Mouse (Mus musculus) megakaryocyte progenitor cell, adult 5-6 weeks (primary cell): ENCODE data around the gene Dgkb. TPM values are rescaled to one million over a fixed set of nuclear protein-coding genes. Genes with fewer than 3 reads are reported as not detected.

Experiments used
- ATAC-seq: replicated peaks from 2 replicates; pipeline ENCODE4 v1.8.0; 2016; ENCODE audit warnings: mild to moderate bottlenecking, moderate TSS enrichment, inconsistent platforms; ENCODE audit not compliant: poor library complexity
- total RNA-seq, 2 experiments: library from RNA; stranded (forward) in 1 of 2; stranded (reverse) in 1 of 2; fragments of 157-497, 149-512 nt in 1 of 2; fragments of 200-1000 nt in 1 of 2; gene quantifications; 2 replicates each; pipeline versions ENCODE4 v1.2.3 to v1.2.4; 2015 to 2017

The Dgkb gene
- total RNA-seq, 2 experiments from 2014 or later, result not detected

DNA sequence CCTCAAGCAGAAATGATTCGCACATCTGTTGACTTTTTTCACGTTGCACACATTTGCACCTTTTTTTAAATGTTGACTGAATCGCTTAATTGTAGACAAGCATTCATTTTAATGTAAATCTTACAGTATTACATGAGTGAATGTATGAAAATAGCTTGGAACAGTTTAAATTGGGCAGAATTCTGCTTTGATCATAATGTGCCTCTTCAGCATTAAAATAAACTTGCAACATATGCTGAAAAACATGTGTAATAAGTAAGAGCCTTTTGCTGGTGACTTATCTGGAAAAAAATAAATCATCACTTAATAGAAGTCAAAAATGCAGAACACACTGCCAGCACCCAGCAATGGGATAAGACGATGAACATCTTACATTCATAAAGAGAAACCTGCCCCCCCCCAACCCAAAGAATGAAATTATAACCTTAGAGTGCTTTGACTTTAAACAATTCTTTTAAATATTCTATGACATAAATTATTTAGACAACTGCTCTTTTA is 768.9 kb downstream of the Dgkb start:
- ATAC-seq, result no peak

DNA sequence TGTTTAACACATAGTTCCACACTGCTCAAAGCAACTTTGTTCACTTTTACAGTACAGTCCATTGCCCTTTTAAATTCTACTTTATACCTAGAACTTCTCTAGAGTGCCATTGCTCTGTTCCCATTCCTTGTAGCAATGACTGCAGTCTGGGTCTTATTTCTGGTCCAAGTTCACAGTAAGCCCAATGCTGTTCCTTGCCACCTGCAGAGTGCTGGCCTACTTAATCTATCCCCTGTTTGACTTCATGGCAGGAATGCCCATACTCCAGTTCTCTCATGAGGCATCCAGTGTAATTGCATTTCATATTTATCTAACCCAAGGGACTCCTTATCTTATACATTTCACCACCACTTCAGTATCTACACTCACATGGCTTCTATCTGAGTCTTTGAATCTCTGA is 772.4 kb downstream of the Dgkb start:
- ATAC-seq, result no peak

DNA sequence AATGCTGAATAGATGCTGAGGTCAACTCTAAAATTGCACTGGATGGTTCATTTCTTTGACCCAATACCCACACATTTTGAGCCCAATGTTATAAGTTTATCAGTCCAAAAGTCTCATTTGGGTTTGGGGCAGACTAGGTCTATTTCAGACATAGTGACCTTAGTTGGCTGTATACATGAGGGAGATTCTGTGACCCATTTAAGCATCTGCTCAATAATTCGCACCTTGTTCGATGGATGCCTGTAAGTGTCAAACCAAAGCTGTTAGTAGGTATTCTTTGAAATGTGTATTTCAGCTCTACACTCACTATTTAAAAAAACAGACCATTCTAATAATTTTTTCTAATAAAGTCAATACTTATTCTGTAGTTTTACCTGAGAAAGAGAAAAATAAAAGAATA is 776.1 kb downstream of the Dgkb start:
- no peak for ATAC-seq

- ATAC-seq, result 0 out of 2 replicates have a peak, but pooled peaks have one; percentile 29
Observed at GRCm38 (mm10) chr12:38594055-38594454, 776.5 kb downstream of the Dgkb start.

- ATAC-seq, result no peak
Observed at GRCm38 (mm10) chr12:38596416-38597062, 779.0 kb downstream of the Dgkb start.

DNA sequence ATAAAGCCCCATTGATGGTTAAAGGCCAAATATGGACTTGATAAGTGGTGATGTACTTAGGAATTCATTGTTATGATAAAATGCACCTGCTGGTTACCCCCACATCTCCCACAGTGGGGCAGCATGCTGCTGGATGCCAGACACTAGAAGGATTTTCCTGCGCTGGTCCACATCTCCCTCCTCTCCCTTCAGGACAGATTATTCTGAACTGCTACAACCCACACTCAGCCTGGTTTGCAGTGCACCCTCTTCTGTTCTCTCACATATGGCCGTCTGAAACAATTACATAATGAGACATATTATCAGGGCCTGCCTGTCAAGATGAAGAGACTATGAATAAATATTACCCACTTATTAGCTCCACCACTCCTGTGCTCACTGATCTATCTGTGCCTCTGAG is 780.6 kb downstream of the Dgkb start:
- no peak for ATAC-seq

GRCm38 (mm10) chr12:38600165-38600845 is 782.8 kb downstream of the Dgkb start:
- ATAC-seq, result no peak

- no peak for ATAC-seq
Observed at GRCm38 (mm10) chr12:38608104-38608503, 790.6 kb downstream of the Dgkb start.

- peak; percentile 46; the same call in 1 of the 2 replicates for ATAC-seq
Observed at GRCm38 (mm10) chr12:38668265-38668664, 850.7 kb downstream of the Dgkb start.
